Mouse (Mus musculus) thymus, adult 2 months (tissue): ENCODE data around the gene Abhd17c.

Source experiments
- CTCF ChIP-seq: fragments of 200-500 bp; IDR thresholded peaks from 2 replicates; pipeline ENCODE4 v1.5.1; 2012; ENCODE audit warnings: mild to moderate bottlenecking, control low read depth, low read length, moderate library complexity, borderline replicate concordance; ENCODE audit not compliant: control insufficient read depth, poor library complexity, insufficient read depth; ENCODE audit errors: extremely low read depth
- POLR2A ChIP-seq: fragments of 200-500 bp; IDR thresholded peaks from 2 replicates; pipeline ENCODE4 v1.6.1; 2012; ENCODE audit warnings: mild to moderate bottlenecking, low read length, control low read depth, moderate library complexity; ENCODE audit not compliant: control insufficient read depth, poor library complexity, insufficient read depth; ENCODE audit errors: extremely low read depth

DNA sequence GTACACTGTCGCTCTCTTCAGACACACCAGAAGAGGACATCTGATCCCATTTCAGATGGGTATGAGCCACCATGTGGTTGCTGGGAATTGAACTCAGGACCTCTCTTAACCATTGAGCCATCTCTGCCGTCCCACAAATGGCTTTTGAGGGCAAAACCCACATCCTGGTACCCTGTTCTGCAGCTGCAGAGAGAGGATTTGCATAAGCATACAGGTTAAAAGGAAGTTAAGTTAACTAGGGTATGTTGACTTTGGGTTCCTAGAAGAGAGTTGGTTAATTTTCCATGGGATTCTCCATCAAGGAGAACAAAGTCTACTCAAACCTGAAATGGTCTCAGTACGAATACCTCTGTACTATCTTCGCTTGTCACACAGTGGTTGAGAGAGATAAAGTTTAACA, 13.2 kb upstream of the Abhd17c start:
- TF ChIP-seq CTCF, result no peak
- TF ChIP-seq POLR2A, result no peak
